Mouse (Mus musculus) midbrain, embryonic 14.5 days (tissue): ENCODE data around the gene Trim45. TPM values are rescaled to one million over a fixed set of nuclear protein-coding genes. Genes with fewer than 3 reads are reported as not detected.

Source experiments
- ATAC-seq: fragments of 200-750 bp; cut with Nextera tagmentation; 2 replicates; pipeline ENCODE4 v1.8.0; 2017; ENCODE audit warnings: moderate number of reproducible peaks, moderate library complexity; ENCODE audit not compliant: low FRiP score, low TSS enrichment
- DNase-seq: peaks from one replicate; pipeline ENCODE4 v3.0.0-alpha.2; 2015
- H3K27ac ChIP-seq: fragments of 300-500 bp; sonication (generic); replicated peaks from 2 replicates; pipeline ENCODE4 v1.5.1; 2014; ENCODE audit warnings: mild to moderate bottlenecking, low read depth, low read length, moderate library complexity
- H3K27me3 ChIP-seq: fragments of 300-500 bp; sonication (generic); 2 replicates; pipeline ENCODE4 v1.6.1; 2014; ENCODE audit warnings: low read length, control low read depth, mixed read lengths; ENCODE audit not compliant: control insufficient read depth, insufficient read depth
- H3K36me3 ChIP-seq: fragments of 300-500 bp; sonication (generic); 2 replicates; pipeline ENCODE4 v1.6.1; 2014; ENCODE audit warnings: low read length, control low read depth; ENCODE audit not compliant: control insufficient read depth, insufficient read depth
- H3K4me1 ChIP-seq: fragments of 300-500 bp; sonication (generic); 2 replicates; pipeline ENCODE4 v1.6.1; 2014; ENCODE audit warnings: mild to moderate bottlenecking, antibody characterized with exemption, low read length, control low read depth; ENCODE audit not compliant: control insufficient read depth, insufficient read depth
- H3K4me2 ChIP-seq: fragments of 300-500 bp; sonication (generic); 2 replicates; pipeline ENCODE4 v1.6.1; 2014; ENCODE audit warnings: mild to moderate bottlenecking, low read length, moderate library complexity
- H3K4me3 ChIP-seq: fragments of 300-500 bp; sonication (generic); replicated peaks from 2 replicates; pipeline ENCODE4 v1.5.1; 2014; ENCODE audit warnings: low read depth, low read length
- H3K9ac ChIP-seq: fragments of 300-500 bp; sonication (generic); replicated peaks from 2 replicates; pipeline ENCODE4 v1.6.1; 2014; ENCODE audit warnings: mild to moderate bottlenecking, low read length, moderate library complexity
- H3K9me3 ChIP-seq: fragments of 300-500 bp; sonication (generic); 2 replicates; pipeline ENCODE4 v1.6.1; 2016; ENCODE audit warnings: low read length, control low read depth, mixed read lengths; ENCODE audit not compliant: control insufficient read depth
- WGBS: fragments of 180-500 bp; shearing (Covaris S2); extraction: QIAGEN DNeasy Blood & Tissue Kit; methylation state at CpG from one replicate; pipeline ENCODE4 v1.1.7; 2014; 5-methylcytosine and 5-hydroxymethylcytosine counted together
- polyA plus RNA-seq: library from polyadenylated mRNA; unstranded; fragments of >200 nt; fragmentation: Nextera tagmentation; extraction: Ambion mirVana; gene quantifications from 2 replicates; pipeline ENCODE4 v1.2.1, GENCODE M21; 2014

Trim45 gene
- polyA plus RNA-seq: 6.5 and 10.4 TPM in 2 replicates

DNA sequence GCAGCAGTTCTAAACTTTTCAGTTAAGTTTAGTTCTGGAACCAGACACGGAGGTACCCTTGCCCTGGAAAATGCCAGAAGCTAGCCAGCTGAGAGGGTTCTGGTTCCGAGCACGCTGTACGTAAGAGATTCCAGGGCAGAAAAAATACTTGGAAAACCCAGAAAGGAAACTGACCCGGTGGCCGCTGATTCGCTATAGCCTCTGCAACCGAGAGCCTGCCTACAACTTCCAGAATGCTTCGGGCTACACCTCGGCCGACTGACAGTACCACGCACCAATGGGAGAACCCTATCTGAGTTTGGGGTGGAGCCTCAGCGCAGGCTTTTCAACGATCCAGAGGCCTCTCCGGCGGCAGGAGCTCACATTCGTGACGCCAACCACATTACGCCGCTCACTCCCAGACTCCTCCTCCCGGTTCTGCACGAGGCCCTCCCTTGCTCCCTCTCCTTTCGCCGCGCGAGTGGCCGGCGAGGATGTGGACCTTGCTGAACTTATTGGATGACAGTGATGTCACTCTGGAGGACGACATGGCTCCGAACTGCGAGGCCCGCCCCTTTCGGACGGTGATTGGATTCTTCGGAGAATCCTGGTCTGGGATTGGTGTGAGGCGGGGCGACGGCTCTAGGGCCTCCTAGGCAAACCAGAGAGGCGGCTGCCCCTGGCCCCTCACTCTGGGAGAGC, at the start of gene Trim45:
Gene Trim45, plus strand, starts transcription at position 378 of the 681 bp plus-strand sequence.
- peak; percentile 99 for ATAC-seq
- WGBS: under 1% methylated on average over 39 of the region's 39 CpGs
- H3K4me2 ChIP-seq: peak within 1 kb of the TSS; percentile 61

DNA sequence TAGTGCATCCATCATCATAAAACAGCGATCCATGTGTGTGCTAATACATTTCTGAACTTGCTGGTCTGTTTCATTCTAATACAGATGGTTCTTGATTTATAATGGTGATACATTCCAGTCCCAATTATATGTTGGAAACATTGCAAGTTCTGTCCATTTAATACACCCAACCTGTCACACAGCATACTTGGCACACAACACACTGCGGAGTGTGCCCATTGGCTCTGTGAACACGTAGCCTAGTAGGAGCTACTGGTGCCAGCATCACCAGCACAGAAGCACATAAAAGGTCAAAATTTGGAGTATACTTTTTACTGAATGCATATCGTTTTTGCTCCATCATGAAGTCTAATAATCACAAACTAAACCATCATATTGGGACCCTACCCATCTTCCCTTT, 44.9 kb upstream of the Trim45 start:
- no peak for ATAC-seq
- no peak for DNase-seq

More for the DNA sequence above, at the start of gene Trim45:
- Histone ChIP-seq H3K4me3 (peak within 1 kb of the TSS; percentile 58), H3K27me3 (no peaks in the 10 kb centered on the region), H3K36me3 (0 out of 2 replicates have a peak, but pooled peaks cover 3% of the 10 kb centered on the region), H3K9me3 (no peaks in the 10 kb centered on the region), H3K9ac (peak within 1 kb of the TSS; percentile 68), H3K4me1 (peaks cover 26% of the 10 kb centered on the region), H3K27ac (peak within 1 kb of the TSS; percentile 84)
- DNase-seq: peak; percentile 99

DNA sequence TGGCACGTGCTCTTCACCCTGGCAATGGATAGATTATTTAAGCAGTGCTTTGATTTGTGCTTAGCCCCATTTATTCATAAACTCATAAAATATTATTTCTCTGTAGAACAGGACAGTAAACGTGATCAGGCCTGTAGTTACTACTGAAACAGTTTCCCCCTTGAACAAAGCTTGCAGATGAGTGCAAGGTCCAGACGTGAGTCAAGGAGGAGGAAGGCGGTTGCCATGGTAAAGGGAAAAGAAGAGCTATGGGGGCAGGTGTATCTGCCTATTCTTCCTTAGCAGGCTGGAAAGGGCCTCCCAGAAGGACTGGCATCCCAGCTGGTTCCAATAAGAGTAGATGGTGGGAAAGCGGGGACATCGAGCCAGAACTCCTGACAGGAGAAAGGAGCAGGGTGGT, 40.6 kb upstream of the Trim45 start:
- H3K27ac ChIP-seq: no peak overlapping the region
- DNase-seq (no peak), ATAC-seq (no peak)
- H3K4me2 ChIP-seq: no peak overlapping the region
- no peaks in the 10 kb centered on the region for H3K4me1 ChIP-seq
- no peak overlapping the region for H3K9ac ChIP-seq
- no peaks in the 10 kb centered on the region for H3K27me3 ChIP-seq
- H3K36me3 ChIP-seq: no peaks in the 10 kb centered on the region
- H3K9me3 ChIP-seq: no peaks in the 10 kb centered on the region
- no peak overlapping the region for H3K4me3 ChIP-seq
- WGBS: 77% methylated on average over 6 of the region's 6 CpGs

More for the DNA sequence above, 44.9 kb upstream of the Trim45 start:
- Histone ChIP-seq H3K9me3 (no peaks in the 10 kb centered on the region), H3K36me3 (no peaks in the 10 kb centered on the region), H3K27me3 (no peaks in the 10 kb centered on the region), H3K9ac (no peak overlapping the region), H3K27ac (no peak overlapping the region), H3K4me1 (no peaks in the 10 kb centered on the region), H3K4me2 (no peak overlapping the region), H3K4me3 (no peak overlapping the region)
- 95% methylated on average over 4 of the region's 4 CpGs for WGBS

DNA sequence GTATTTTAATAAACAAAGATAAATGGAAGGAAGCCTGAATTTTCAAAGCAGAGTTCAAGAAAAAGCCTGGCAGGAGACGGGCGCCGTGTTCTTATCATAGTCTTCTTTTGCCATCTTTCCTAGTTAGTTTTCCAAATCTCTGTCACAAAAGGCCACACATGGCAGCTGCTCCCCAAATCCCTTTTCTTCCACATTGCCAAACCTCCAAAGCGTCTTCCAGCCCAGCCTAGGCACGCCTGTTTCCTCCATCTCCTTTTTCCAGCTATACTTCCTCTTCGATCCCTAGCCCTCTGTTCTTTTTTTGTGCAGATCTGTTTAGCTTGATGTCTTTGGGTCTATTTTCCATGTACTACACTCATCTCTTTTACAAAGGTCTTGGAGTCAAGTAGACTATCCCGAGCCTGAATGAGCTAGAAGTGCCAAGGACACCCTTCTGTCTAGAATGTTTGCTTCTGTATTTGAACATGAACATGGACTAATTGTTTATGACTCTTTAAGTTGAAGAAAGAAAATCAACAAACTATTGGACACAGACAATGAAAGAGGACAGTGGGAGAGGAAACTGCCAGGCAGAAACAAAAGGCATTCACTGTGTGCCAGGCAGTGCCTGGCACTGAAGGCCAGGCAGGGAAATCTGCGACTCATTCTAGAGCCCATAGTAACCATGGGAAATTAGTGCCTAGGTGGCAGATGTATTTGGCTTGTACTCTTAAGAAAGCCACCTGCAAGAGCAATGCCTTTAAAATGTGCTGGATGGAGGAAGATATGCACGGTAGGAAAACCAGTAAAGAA, 40.0 kb upstream of the Trim45 start:
- no peak overlapping the region for H3K4me2 ChIP-seq
- no peaks in the 10 kb centered on the region for H3K4me1 ChIP-seq
- H3K27me3 ChIP-seq: no peaks in the 10 kb centered on the region
- H3K36me3 ChIP-seq: no peaks in the 10 kb centered on the region
- H3K27ac ChIP-seq: no peak overlapping the region
- no peaks in the 10 kb centered on the region for H3K9me3 ChIP-seq
- DNase-seq (no peak), ATAC-seq (no peak)
- WGBS: 86% methylated on average over 9 of the region's 9 CpGs
- no peak overlapping the region for H3K9ac ChIP-seq
- H3K4me3 ChIP-seq: no peak overlapping the region

DNA sequence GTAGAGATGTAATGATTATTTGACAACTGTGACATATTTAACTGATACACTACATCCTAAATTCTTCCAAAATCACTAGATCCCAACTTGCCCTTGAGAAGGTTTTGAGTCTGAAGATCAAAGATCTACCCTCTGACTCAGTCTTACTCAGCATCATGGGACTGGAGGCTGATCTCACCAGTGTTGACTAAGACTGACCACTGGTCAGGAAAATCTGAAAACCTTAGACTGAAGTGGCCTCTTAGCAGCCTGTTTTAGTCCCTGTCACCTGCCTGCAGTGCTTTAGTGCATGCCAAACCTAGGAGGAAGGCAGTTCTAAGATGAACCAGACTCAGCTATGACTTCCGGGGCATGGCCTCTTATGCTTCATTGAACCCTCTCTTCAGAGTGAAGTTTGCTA, 32.8 kb upstream of the Trim45 start:
- no peak overlapping the region for H3K4me3 ChIP-seq
- H3K27me3 ChIP-seq: no peaks in the 10 kb centered on the region
- no peak for DNase-seq
- H3K4me1 ChIP-seq: no peaks in the 10 kb centered on the region
- no peaks in the 10 kb centered on the region for H3K36me3 ChIP-seq
- no peak overlapping the region for H3K9ac ChIP-seq
- no peaks in the 10 kb centered on the region for H3K9me3 ChIP-seq
- no peak overlapping the region for H3K4me2 ChIP-seq
- no peak for ATAC-seq
- 97% methylated on average over 1 of the region's 1 CpGs for WGBS
- no peak overlapping the region for H3K27ac ChIP-seq

DNA sequence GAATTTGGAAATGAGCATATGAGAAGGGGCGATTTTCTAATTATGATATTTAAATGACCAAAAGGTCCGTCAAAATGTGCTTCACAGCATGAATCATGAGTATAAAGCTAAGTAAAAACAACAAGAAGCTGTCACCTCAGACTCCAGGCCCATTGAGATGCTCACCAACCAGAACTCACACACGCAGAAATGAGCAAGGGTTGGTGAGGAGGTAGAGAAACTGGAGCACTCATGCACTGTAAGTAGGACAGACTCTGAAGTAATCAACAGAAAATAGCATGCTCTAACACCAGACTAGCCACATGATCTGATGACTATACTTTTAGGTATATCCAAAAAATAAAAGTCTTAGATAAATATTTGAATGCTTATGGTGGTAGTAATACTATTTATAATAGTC, 31.6 kb upstream of the Trim45 start:
- H3K4me3 ChIP-seq: no peak overlapping the region
- no peak overlapping the region for H3K9ac ChIP-seq
- no peaks in the 10 kb centered on the region for H3K27me3 ChIP-seq
- ATAC-seq: no peak
- no peaks in the 10 kb centered on the region for H3K4me1 ChIP-seq
- H3K36me3 ChIP-seq: no peaks in the 10 kb centered on the region
- H3K27ac ChIP-seq: no peak overlapping the region
- no peaks in the 10 kb centered on the region for H3K9me3 ChIP-seq
- WGBS: 90% methylated on average over 3 of the region's 3 CpGs
- no peak overlapping the region for H3K4me2 ChIP-seq
- no peak for DNase-seq

DNA sequence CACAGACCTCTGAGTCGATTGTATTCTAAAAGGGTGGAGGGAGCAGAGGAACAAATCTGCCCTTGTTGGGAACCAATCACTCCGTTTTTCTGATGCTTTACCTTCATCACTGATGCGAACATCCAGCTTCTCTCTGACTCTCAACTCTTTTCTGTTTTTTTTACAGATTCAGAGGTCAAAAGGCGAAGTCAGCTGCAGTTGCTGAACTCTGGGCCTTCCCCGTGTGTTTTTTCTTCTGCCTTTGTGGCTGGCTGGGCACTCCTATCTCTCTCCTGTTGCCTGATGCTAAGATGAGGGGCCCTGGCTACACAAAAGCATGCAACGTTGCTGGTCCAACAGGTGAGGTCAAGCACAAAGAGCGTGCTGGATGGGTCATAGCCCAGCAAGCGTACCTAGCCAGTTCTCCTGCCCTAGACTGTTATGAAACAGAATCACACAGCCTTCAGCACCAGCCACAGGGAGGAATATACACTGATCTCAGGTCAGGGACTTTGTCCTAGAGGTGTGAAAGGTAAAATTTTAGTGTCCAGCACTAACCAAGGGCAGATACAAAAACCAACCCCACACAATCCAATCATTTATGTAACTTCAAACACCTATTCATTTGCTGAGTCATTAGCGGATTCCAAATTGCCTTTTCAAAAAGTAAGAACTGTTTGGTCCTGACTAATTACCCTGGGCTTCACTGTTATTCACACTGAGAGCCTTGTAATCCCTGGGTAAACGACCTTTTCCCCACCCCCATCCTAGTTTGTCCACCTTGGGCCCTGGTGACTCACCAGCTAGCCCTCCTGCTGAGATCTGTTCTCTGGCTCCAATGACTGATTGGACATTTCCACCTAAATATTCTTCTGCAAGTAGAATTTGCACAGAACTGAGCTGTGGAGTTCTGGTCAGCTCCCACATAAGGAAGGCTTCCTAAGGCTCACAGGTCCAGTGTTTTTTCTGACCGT, 29.3 kb upstream of the Trim45 start:
- Histone ChIP-seq H3K4me2 (no peak overlapping the region), H3K27ac (no peak overlapping the region), H3K4me3 (no peak overlapping the region), H3K36me3 (no peaks in the 10 kb centered on the region), H3K9ac (no peak overlapping the region), H3K27me3 (no peaks in the 10 kb centered on the region), H3K9me3 (no peaks in the 10 kb centered on the region), H3K4me1 (no peaks in the 10 kb centered on the region)
- 73% methylated on average over 11 of the region's 11 CpGs for WGBS
- no peak for ATAC-seq
- DNase-seq: no peak

DNA sequence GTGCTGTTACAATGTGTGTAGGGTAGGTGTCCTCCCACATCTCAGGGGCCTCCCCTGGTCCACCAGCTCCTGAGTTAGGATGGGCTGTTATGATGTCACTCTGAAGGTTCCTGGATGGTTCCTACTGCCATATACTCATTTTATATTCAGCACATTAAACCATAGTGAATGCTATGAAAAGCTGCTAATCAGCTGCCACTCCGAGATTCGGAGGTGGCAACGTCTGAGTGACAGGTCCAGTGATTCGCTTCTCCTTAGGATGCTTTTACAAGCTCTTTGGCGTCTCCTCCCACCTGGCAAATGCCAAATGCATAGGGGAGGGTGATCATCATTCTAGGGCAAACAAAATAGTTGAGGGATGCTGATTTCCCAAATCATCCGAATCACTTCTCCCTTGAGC, 26.5 kb upstream of the Trim45 start:
- WGBS: 65% methylated on average over 6 of the region's 6 CpGs
- Histone ChIP-seq H3K36me3 (no peaks in the 10 kb centered on the region), H3K9ac (no peak overlapping the region), H3K4me3 (no peak overlapping the region), H3K27ac (no peak overlapping the region), H3K27me3 (no peaks in the 10 kb centered on the region), H3K4me1 (no peaks in the 10 kb centered on the region), H3K9me3 (no peaks in the 10 kb centered on the region), H3K4me2 (no peak overlapping the region)
- DNase-seq (no peak), ATAC-seq (no peak)
